Mouse (Mus musculus): ENCODE data around the gene Hist1h4n.
"Not testable (repeated sequence)": the region's sequence is repeated elsewhere in the genome, so short reads cannot be mapped to it uniquely, and the experiment has no call there.

GRCm38 (mm10) chr13:21803058-21803457 lies 28.9 kb downstream of the Hist1h4n start:
- TF ChIP-seq CTCF, EP300 (IDR thresholded peaks at IDR 0.05; ENCODE audit: low read depth): not testable (repeated sequence)

Measured in heart, postnatal 0 days (tissue).